Mouse (Mus musculus) left cerebral cortex, postnatal 36 days (tissue): ENCODE results near the gene Abca8b. TPM values are rescaled to one million over a fixed set of nuclear protein-coding genes. Genes with fewer than 3 reads are reported as not detected.
"Not testable (repeated sequence)": the region's sequence is repeated elsewhere in the genome, so short reads cannot be mapped to it uniquely, and the experiment has no call there.

Experiments
- DNase-seq, 2 experiments: peaks; one replicate each; pipeline ENCODE4 v3.0.0; 2021 to 2022; ENCODE audit warnings: low spot score in 2 of 2, mixed read lengths in 1 of 2
- intact Hi-C: fragments of 180-260 bp; cut with DNase I; formaldehyde crosslinking; loops from one replicate; pipeline ENCODE4 v1.15.1; 2025
- total RNA-seq, 2 experiments: library from RNA; stranded (reverse); gene quantifications; 2 replicates each; pipeline ENCODE4 v1.2.3; 2021

Gene Abca8b
- total RNA-seq, 2 experiments from 2014 or later: 11.1 to 12.3 TPM

GRCm38 (mm10) chr11:109922236-109922635 lies 73.4 kb downstream of the Abca8b start:
- no peak for DNase-seq
- intact Hi-C loops: no loop called here

GRCm38 (mm10) chr11:109919480-109919879 lies 76.2 kb downstream of the Abca8b start:
- no peak for DNase-seq
- intact Hi-C loops: no loop called here

DNA sequence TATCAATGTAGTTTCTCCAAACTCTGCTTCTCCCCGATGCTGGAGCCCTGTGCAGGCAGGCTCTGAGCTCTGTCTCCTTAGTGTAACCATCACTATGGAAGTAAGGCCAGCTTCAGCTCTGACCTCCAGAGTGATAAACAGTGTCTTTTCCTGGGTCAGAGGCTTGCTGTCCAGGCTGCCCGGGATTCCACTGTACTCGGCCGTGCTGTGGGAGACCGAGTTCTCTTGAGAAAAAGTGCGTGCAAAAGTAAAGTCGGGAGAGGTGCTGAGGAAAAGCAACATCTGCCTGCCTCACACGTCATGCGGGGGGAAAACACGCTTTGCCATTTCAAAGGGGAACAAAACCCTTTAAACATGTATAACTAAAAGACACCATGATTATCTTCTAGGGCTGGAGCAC lies 79.0 kb downstream of the Abca8b start:
- intact Hi-C loops: no loop called here
- no peak for DNase-seq

- DNase-seq, intact Hi-C loops: not testable (repeated sequence)
Observed at GRCm38 (mm10) chr11:109913156-109913555, 82.5 kb downstream of the Abca8b start.

GRCm38 (mm10) chr11:109912118-109912517 lies 83.5 kb downstream of the Abca8b start:
- intact Hi-C loops: not testable (repeated sequence)

DNA sequence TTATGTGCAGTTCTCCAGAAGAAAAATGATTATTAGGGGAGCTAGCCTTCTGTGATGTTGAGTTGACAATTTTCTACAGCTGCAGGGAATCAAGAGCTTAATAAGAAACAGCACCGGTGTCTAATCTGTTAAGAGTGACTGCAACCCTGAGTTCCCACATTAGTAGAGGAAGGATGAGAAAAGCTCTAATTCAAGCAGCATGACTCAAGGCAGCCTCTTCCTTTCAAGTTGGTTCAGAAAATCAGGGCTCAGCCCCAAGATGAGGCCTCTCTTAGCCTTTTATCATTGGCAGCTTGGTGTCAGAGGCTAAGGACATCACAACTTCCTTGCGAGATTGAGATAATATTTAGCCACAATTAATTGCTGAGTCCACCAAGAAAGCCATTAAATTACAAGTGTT lies 85.8 kb downstream of the Abca8b start:
- DNase-seq: no peak

More at GRCm38 (mm10) chr11:109912118-109912517, 83.5 kb downstream of the Abca8b start:
- DNase-seq: not testable (repeated sequence)

GRCm38 (mm10) chr11:109908207-109909031 lies 87.2 kb downstream of the Abca8b start:
- DNase-seq: no peak
- intact Hi-C loops: no loop called here

More for the DNA sequence above, 85.8 kb downstream of the Abca8b start:
- intact Hi-C loops: no loop called here

DNA sequence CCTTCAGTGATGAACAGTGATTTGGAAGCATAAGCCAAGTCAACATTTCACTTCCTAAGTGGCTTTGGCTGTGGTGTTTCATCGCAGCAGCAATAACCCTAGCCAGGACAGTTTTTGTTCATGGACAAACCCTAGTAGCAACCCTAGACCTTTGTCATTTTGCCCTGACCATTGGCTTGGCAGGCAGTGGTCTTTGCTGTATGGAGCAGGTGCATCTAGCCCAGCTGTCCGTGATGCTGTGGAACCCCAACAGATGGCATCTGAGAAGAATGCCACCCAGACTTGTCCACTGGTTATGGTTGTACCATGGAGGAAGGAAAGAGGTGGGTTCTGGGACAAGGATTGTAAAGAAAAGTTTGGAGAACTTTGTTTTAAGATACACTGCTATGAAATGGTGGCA lies 88.1 kb downstream of the Abca8b start:
- intact Hi-C loops: no loop called here
- no peak for DNase-seq

DNA sequence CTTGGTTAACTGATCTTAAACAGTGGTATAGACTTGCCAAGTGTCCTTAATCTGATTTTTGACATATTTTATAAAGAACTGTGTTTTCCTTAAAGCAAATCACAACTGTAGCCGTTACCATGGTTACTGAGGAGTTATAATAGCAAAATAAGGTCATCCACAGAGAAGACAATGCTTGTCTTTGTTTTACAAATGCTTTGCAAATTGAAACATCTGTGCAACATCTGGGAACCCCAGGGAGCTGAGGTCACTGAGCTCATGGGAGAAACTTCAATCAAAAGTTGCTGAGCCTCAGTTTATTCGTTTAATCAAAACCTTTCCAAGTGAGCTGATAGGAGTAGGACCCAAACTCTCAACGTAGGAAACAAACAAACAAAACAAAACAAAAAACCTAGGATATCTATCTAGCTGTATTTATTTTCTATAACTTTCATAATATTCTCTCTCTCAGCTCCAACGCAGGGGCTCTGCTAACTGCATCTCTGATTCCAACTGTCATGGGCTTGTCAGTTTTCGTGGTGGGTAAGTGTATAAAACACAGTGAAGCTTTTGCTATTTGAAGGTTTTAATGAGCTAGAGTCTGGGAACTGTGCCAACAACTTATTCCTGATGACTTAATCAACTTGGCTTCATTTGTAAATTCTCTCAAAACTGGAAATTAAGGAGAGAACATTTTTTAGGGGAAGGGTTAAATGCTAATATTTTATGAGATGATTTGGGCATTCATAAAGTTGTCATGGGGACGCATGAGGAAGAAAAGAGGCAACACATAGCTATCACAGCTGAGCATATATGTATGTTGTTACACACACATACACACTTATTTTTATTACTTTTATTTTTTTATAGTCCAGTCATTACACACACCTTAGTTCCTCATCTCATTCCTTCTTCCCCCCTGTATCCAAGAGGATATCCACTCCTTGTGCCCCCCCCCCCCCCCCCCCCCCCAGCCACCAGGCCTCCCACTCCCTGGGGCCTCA lies 92.7 kb downstream of the Abca8b start:
- intact Hi-C loops: no loop called here
- DNase-seq: no peak

DNA sequence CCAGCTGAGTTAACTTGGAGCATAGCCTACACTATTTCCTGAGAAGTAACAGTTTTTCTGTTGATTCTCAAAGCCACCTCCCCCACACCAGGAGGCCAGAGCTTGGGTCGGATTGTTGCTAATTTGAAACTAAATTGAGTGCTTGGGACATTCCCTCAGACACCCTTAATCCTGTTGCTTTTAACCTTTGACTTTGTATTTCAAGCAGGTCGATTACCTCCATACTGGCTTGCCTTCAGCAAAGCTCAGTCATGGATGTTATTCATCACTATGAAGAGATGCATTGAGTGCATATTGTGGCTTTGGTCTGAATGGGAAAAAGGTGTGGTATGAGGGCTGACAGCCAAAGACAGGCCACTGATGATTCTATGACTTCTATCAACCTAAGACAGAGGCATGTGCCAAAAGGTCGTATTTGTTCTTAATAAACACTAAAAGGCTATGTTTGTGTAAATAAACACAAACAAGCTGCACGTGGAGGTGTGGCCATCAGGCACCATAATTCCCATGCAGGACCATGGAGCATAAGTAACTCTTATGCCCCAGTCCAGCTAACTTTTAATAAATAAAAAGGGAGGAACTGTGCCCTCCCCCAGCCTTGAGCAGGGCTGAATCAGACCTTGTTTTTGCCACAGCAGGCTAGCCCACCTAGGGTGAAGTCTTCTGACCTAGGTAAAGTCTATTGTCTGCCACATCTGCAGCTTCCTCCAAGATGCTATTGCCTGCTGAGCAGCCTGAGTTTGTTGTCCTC lies 95.0 kb downstream of the Abca8b start:
- DNase-seq: no peak
- intact Hi-C loops: no loop called here

DNA sequence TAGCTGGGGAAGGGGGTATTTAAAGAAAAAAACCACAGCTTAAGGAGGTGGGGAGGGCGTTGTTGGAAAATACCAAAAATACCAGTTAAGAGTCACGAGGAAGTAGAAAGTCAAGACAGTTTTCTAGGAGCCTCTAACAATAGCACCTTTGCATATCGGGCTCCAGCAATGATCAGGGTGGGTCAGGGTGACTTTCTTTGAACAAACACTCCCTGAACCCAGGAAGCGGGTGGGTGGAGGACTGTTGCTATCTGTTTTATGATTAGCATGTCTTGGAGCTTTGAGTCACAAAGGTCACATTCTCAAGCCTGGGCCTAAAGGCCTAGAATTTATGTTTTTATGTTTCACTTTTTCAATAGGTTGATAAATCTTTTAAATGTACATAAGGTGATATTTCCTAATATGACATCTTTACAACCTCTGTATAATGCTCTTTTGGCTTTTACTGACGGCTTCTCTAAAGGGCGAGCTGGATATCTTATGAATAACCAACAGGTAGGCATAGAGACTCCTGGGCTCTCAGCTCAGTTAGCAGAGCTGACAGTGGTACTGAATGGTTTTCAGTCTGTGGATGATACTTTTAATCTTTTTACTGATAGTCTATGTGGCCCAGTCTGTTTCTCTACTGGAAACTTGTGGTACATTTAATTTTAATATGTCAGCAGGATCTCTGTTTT lies 96.7 kb downstream of the Abca8b start:
- no peak for DNase-seq
- intact Hi-C loops: no loop called here

GRCm38 (mm10) chr11:109895952-109896530 lies 99.6 kb downstream of the Abca8b start:
- DNase-seq: no peak
- intact Hi-C loops: no loop called here

- DNase-seq: no peak
- intact Hi-C loops: no loop called here
Observed at GRCm38 (mm10) chr11:109895496-109895895, 100.1 kb downstream of the Abca8b start.

- DNase-seq: no peak
- intact Hi-C loops: loop anchor here (5.0 kb wide), 1 partner anchor 378 kb away; no protein-coding TSS in a partner anchor
Observed at GRCm38 (mm10) chr11:109893894-109894804, 101.5 kb downstream of the Abca8b start.

DNA sequence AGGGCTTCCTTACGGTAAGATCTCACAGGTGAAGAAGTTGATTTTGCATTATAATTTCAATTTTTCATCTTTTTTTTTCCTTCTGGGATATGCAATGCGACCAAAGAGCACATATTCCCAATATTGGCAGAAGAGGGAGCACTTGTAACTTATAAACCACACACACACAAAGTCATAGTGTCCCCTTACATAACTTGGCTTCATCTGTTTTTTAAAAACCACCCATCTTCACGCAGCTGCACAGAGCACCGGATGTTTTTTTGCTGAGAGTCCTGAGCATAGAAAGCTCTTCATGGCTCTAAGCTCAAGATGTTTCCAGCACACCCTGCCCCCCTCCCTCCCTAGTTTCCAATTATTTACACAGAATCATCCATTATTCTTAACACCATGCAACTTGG lies 103.7 kb downstream of the Abca8b start:
- intact Hi-C loops: loop anchor here (5.0 kb wide), 1 partner anchor 380 kb away; no protein-coding TSS in a partner anchor
- DNase-seq: no peak

GRCm38 (mm10) chr11:109891371-109891988 lies 104.2 kb downstream of the Abca8b start:
- intact Hi-C loops: loop anchor here (5.0 kb wide), 1 partner anchor 381 kb away; no protein-coding TSS in a partner anchor

DNA sequence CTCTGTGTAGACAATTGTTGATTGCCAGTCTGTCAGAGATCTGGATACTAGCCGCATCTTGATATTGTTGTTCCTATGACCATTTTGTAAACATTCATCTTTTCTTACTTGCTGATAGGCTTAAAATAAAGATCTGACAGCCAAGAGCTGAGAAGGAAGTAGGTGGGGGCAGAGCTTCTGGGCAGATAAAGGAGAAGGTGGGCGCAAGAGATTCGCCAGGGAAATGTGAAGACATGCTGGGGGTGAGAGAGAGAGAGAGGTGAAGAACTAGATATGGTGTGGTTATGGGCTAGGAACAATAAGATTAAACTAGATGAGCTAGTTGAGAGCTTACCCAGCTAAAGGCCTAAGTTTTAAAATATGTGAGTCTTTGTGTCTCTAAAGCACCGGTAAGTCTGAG lies 106.0 kb downstream of the Abca8b start:
- intact Hi-C loops: no loop called here
- no peak for DNase-seq

More at GRCm38 (mm10) chr11:109891371-109891988, 104.2 kb downstream of the Abca8b start:
- no peak for DNase-seq
